Mouse (Mus musculus) olfactory bulb, adult 2 months (tissue): ENCODE results near the gene Foxo3. TPM values are rescaled to one million over a fixed set of nuclear protein-coding genes. Genes with fewer than 3 reads are reported as not detected.

Source experiments
- H3K27ac ChIP-seq: fragments of 200-500 bp; 2 replicates; pipeline ENCODE4 v1.5.1; 2012; ENCODE audit warnings: low read depth, low read length; ENCODE audit not compliant: insufficient read depth
- H3K4me1 ChIP-seq: fragments of 200-500 bp; 2 replicates; pipeline ENCODE4 v1.6.1; 2012; ENCODE audit warnings: low read length; ENCODE audit not compliant: control insufficient read depth, insufficient read depth
- H3K4me3 ChIP-seq: fragments of 200-500 bp; 2 replicates; pipeline ENCODE4 v1.5.1; 2012; ENCODE audit warnings: mild to moderate bottlenecking, low read depth, low read length, moderate library complexity; ENCODE audit not compliant: insufficient read depth
- CTCF ChIP-seq: fragments of 200-500 bp; IDR thresholded peaks from 2 replicates; pipeline ENCODE4 v1.5.1; 2012; ENCODE audit warnings: low read depth, mild to moderate bottlenecking, low read length, moderate library complexity; ENCODE audit not compliant: insufficient read depth
- POLR2A ChIP-seq: fragments of 200-500 bp; IDR thresholded peaks from 2 replicates; pipeline ENCODE4 v1.6.1; 2012; ENCODE audit warnings: mild to moderate bottlenecking, low read depth, low read length, moderate library complexity; ENCODE audit not compliant: insufficient read depth
- WGBS: fragments of 180-500 bp; shearing (Covaris S2); methylation state at CpG from one replicate; pipeline ENCODE4 v1.1.7; 2018; 5-methylcytosine and 5-hydroxymethylcytosine counted together
- polyA plus RNA-seq: library from polyadenylated mRNA; stranded (reverse); fragments of >200 nt; gene quantifications from 2 replicates; pipeline ENCODE4 v1.2.4, GENCODE M21; 2012; ENCODE audit warnings: low replicate concordance; ENCODE audit not compliant: missing spikeins, insufficient read depth, insufficient read length

Foxo3 gene
- polyA plus RNA-seq, 1 experiment: not detected

- WGBS: 45% methylated on average over 20 of the region's 20 CpGs
- Histone ChIP-seq H3K27ac (no peak overlapping the region), H3K4me3 (no peak overlapping the region)
Measured at GRCm38 (mm10) chr10:42204768-42205412, 71.7 kb downstream of the Foxo3 start.

GRCm38 (mm10) chr10:42203321-42204155, 73.0 kb downstream of the Foxo3 start:
- WGBS: 63% methylated on average over 18 of the region's 18 CpGs
- Histone ChIP-seq H3K4me1 (peaks cover 20% of the 10 kb centered on the region), H3K27ac (no peak overlapping the region), H3K4me3 (no peak overlapping the region)
- no peak for TF ChIP-seq POLR2A

More at GRCm38 (mm10) chr10:42204768-42205412, 71.7 kb downstream of the Foxo3 start:
- H3K4me1 ChIP-seq: peaks cover 25% of the 10 kb centered on the region
- TF ChIP-seq POLR2A (no peak), CTCF (no peak)

- 75% methylated on average over 8 of the region's 8 CpGs for WGBS
- TF ChIP-seq CTCF (no peak), POLR2A (no peak)
- H3K27ac ChIP-seq: no peak overlapping the region
- peaks cover 17% of the 10 kb centered on the region for H3K4me1 ChIP-seq
- no peak overlapping the region for H3K4me3 ChIP-seq
Measured at GRCm38 (mm10) chr10:42202561-42202960, 74.0 kb downstream of the Foxo3 start.

GRCm38 (mm10) chr10:42199472-42199871, 77.1 kb downstream of the Foxo3 start:
- H3K4me3 ChIP-seq: no peak overlapping the region
- 80% methylated on average over 3 of the region's 3 CpGs for WGBS
- H3K27ac ChIP-seq: no peak overlapping the region
- TF ChIP-seq POLR2A (no peak), CTCF (no peak)
- H3K4me1 ChIP-seq: peaks cover 15% of the 10 kb centered on the region

- TF ChIP-seq POLR2A: no peak
- TF ChIP-seq CTCF: no peak
- Histone ChIP-seq H3K27ac (no peak overlapping the region), H3K4me1 (peaks cover 17% of the 10 kb centered on the region), H3K4me3 (no peak overlapping the region)
- 82% methylated on average over 3 of the region's 3 CpGs for WGBS
Measured at GRCm38 (mm10) chr10:42198682-42199081, 77.9 kb downstream of the Foxo3 start.

GRCm38 (mm10) chr10:42194784-42195183, 81.8 kb downstream of the Foxo3 start:
- peaks cover 33% of the 10 kb centered on the region for H3K4me1 ChIP-seq
- TF ChIP-seq POLR2A (no peak), CTCF (no peak)
- H3K4me3 ChIP-seq: no peak overlapping the region
- WGBS: 93% methylated on average over 6 of the region's 6 CpGs
- H3K27ac ChIP-seq: no peak overlapping the region

- WGBS: 93% methylated on average over 4 of the region's 4 CpGs
- no peak for TF ChIP-seq POLR2A
- peaks cover 41% of the 10 kb centered on the region for H3K4me1 ChIP-seq
Measured at GRCm38 (mm10) chr10:42193981-42194380, 82.6 kb downstream of the Foxo3 start.

GRCm38 (mm10) chr10:42192951-42193350, 83.6 kb downstream of the Foxo3 start:
- no peak overlapping the region for H3K27ac ChIP-seq
- H3K4me3 ChIP-seq: no peak overlapping the region
- 57% methylated on average over 6 of the region's 6 CpGs for WGBS
- TF ChIP-seq CTCF (no peak), POLR2A (no peak)
- H3K4me1 ChIP-seq: peaks cover 50% of the 10 kb centered on the region

More at GRCm38 (mm10) chr10:42193981-42194380, 82.6 kb downstream of the Foxo3 start:
- H3K27ac ChIP-seq: no peak overlapping the region
- no peak overlapping the region for H3K4me3 ChIP-seq

GRCm38 (mm10) chr10:42189674-42190434, 86.7 kb downstream of the Foxo3 start:
- WGBS: 82% methylated on average over 13 of the region's 13 CpGs
- no peak for TF ChIP-seq POLR2A
- TF ChIP-seq CTCF: no peak
- Histone ChIP-seq H3K27ac (no peak overlapping the region), H3K4me1 (peaks cover 43% of the 10 kb centered on the region), H3K4me3 (no peak overlapping the region)
